Mouse (Mus musculus): ENCODE data around the gene Atg10.

GRCm38 (mm10) chr13:91171205-91171604 is 52.6 kb downstream of the Atg10 start:
- TF ChIP-seq CTCF (IDR thresholded peaks at IDR 0.05; ENCODE audit: low read depth): no peak
- no peak for TF ChIP-seq EP300 (IDR thresholded peaks at IDR 0.05; ENCODE audit: low read depth)

Measured in heart, postnatal 0 days (tissue).